8 mouse cellular contexts compared by ENCODE assay signal in genomic region chr10:25219220-25219628, GRCm38 (mm10).
A peak's percentile ranks its signal among the peaks of the same experiment; 100 is the strongest.
DNase-seq lines count a peak whose midpoint lies in the region; ATAC-seq lines count a peak whose summit lies in the region.

No protein-coding gene starts in this region.

- no peak overlapping the region for H3K9ac ChIP-seq in forebrain, embryonic 11.5 days (ENCODE audit: low read length)
- peak overlapping the region; percentile 51; the same call in 1 of the 2 replicates for H3K9ac ChIP-seq in hindbrain, embryonic 14.5 days
- peak overlapping the region; percentile 59; the same call in 1 of the 2 replicates for H3K9ac ChIP-seq in midbrain, embryonic 13.5 days (replicated peaks)

- intact Hi-C loops in left cerebral cortex, postnatal 14 days (cut with DNase I), result loop anchor here (2.0 kb wide), 1 partner anchor 258 kb away; no protein-coding TSS in a partner anchor

- 0 out of 2 replicates have a peak overlapping the region, but pooled peaks have one; percentile 33 for H3K4me2 ChIP-seq in forebrain, embryonic 11.5 days (ENCODE audit: low read depth, low read length, severe bottlenecking)
- H3K4me2 ChIP-seq in hindbrain, embryonic 14.5 days (replicated peaks), result peak overlapping the region; percentile 42
- peak overlapping the region; percentile 46 for H3K4me2 ChIP-seq in midbrain, embryonic 13.5 days (replicated peaks)

- 14% methylated on average over 7 of the region's 7 CpGs for WGBS in forebrain, embryonic 11.5 days
- WGBS in hindbrain, embryonic 14.5 days, result 10% methylated on average over 7 of the region's 7 CpGs
- 14% methylated on average over 7 of the region's 7 CpGs for WGBS in midbrain, embryonic 13.5 days

- ATAC-seq in forebrain, embryonic 11.5 days (replicated peaks; ENCODE audit: low FRiP score), result peak; percentile 60; the same call in 1 of the 2 replicates
- peak; percentile 83 for ATAC-seq in hindbrain, embryonic 14.5 days (ENCODE audit: low FRiP score)
- ATAC-seq in midbrain, embryonic 13.5 days, result peak; percentile 91

- no peak overlapping the region for H3K27ac ChIP-seq in forebrain, embryonic 11.5 days (ENCODE audit: low read depth, low read length)
- no peak overlapping the region for H3K27ac ChIP-seq in hindbrain, embryonic 14.5 days
- no peak overlapping the region for H3K27ac ChIP-seq in midbrain, embryonic 13.5 days

- H3K36me3 ChIP-seq in forebrain, embryonic 11.5 days (ENCODE audit: control insufficient read depth, insufficient read depth, low read length), result no peaks in the 10 kb centered on the region
- no peaks in the 10 kb centered on the region for H3K36me3 ChIP-seq in hindbrain, embryonic 14.5 days (replicated peaks; ENCODE audit: control insufficient read depth, insufficient read depth)
- no peaks in the 10 kb centered on the region for H3K36me3 ChIP-seq in midbrain, embryonic 13.5 days

- no peaks in the 10 kb centered on the region for H3K4me1 ChIP-seq in forebrain, embryonic 11.5 days (replicated peaks; ENCODE audit: control insufficient read depth, insufficient read depth, low read length)
- H3K4me1 ChIP-seq in hindbrain, embryonic 14.5 days (replicated peaks; ENCODE audit: control insufficient read depth, insufficient read depth, low read length), result no peaks in the 10 kb centered on the region
- H3K4me1 ChIP-seq in midbrain, embryonic 13.5 days (replicated peaks), result no peaks in the 10 kb centered on the region

- no peak overlapping the region for H3K4me3 ChIP-seq in forebrain, embryonic 11.5 days (ENCODE audit: low read depth, low read length)
- H3K4me3 ChIP-seq in hindbrain, embryonic 14.5 days (replicated peaks; ENCODE audit: low read length), result 0 out of 2 replicates have a peak overlapping the region, but pooled peaks have one; percentile 3
- H3K4me3 ChIP-seq in midbrain, embryonic 13.5 days (replicated peaks), result peak overlapping the region; percentile 29; the same call in 1 of the 2 replicates

- no peaks in the 10 kb centered on the region for H3K27me3 ChIP-seq in forebrain, embryonic 11.5 days (ENCODE audit: control insufficient read depth, insufficient read depth, low read length)
- H3K27me3 ChIP-seq in hindbrain, embryonic 14.5 days (ENCODE audit: control insufficient read depth, insufficient read depth, low read length), result no peaks in the 10 kb centered on the region
- no peaks in the 10 kb centered on the region for H3K27me3 ChIP-seq in midbrain, embryonic 13.5 days

- DNase-seq in layer of hippocampus, adult 11-12 months (ENCODE audit: low spot score), result peak; percentile 57
- DNase-seq in layer of hippocampus, adult 9-10 months (ENCODE audit: low spot score), result no peak
- peak; percentile 29 for DNase-seq in c-Kit-positive CD71-positive TER-119-positive erythroid progenitor cells, embryonic 14.5 days (ENCODE audit: low spot score)
- DNase-seq in forebrain, embryonic 11.5 days (ENCODE audit: low spot score), result peak; percentile 83
- DNase-seq in hindbrain, embryonic 14.5 days (ENCODE audit: low spot score), result peak; percentile 84
- peak; percentile 77 to 84 for DNase-seq in left cerebral cortex, postnatal 14 days (ENCODE audit: low spot score in 2 of 2)
- peak; percentile 26 to 69 for DNase-seq in spleen, postnatal 10 days (ENCODE audit: low spot score in 2 of 2)

- H3K9me3 ChIP-seq in forebrain, embryonic 11.5 days (ENCODE audit: control insufficient read depth, low read length), result no peaks in the 10 kb centered on the region
- H3K9me3 ChIP-seq in hindbrain, embryonic 14.5 days (ENCODE audit: control insufficient read depth, low read length), result no peaks in the 10 kb centered on the region
- no peaks in the 10 kb centered on the region for H3K9me3 ChIP-seq in midbrain, embryonic 13.5 days
